Mouse (Mus musculus) midbrain, embryonic 16.5 days (tissue): ENCODE results near the gene Zfp839. TPM values are rescaled to one million over a fixed set of nuclear protein-coding genes. Genes with fewer than 3 reads are reported as not detected.

ENCODE experiments used
- ATAC-seq: fragments of 200-750 bp; cut with Nextera tagmentation; 2 replicates; pipeline ENCODE4 v1.8.0; 2017; ENCODE audit warnings: moderate TSS enrichment
- H3K27ac ChIP-seq: fragments of 300-500 bp; sonication (generic); 2 replicates; pipeline ENCODE4 v1.5.1; 2014; ENCODE audit warnings: mild to moderate bottlenecking, low read length, mixed read lengths
- H3K27me3 ChIP-seq: fragments of 300-500 bp; sonication (generic); 2 replicates; pipeline ENCODE4 v1.6.1; 2014; ENCODE audit warnings: low read depth, low read length, mixed read lengths; ENCODE audit not compliant: control insufficient read depth, insufficient read depth
- H3K36me3 ChIP-seq: fragments of 300-500 bp; sonication (generic); 2 replicates; pipeline ENCODE4 v1.6.1; 2014; ENCODE audit warnings: mild to moderate bottlenecking, low read length, moderate library complexity, mixed read lengths; ENCODE audit not compliant: control insufficient read depth, insufficient read depth
- H3K4me1 ChIP-seq: fragments of 300-500 bp; sonication (generic); 2 replicates; pipeline ENCODE4 v1.6.1; 2014; ENCODE audit warnings: mild to moderate bottlenecking, low read length, mixed read lengths; ENCODE audit not compliant: control insufficient read depth, insufficient read depth
- H3K4me2 ChIP-seq: fragments of 300-500 bp; sonication (generic); 2 replicates; pipeline ENCODE4 v1.6.1; 2014; ENCODE audit warnings: mild to moderate bottlenecking, low read length, mixed read lengths
- H3K4me3 ChIP-seq: fragments of 300-500 bp; sonication (generic); 2 replicates; pipeline ENCODE4 v1.5.1; 2014; ENCODE audit warnings: low read depth, mild to moderate bottlenecking, low read length, moderate library complexity, mixed read lengths
- H3K9ac ChIP-seq: fragments of 300-500 bp; sonication (generic); 2 replicates; pipeline ENCODE4 v1.6.1; 2014; ENCODE audit warnings: low read depth, low read length, mixed read lengths
- H3K9me3 ChIP-seq: fragments of 300-500 bp; sonication (generic); replicated peaks from 2 replicates; pipeline ENCODE4 v1.6.1; 2014; ENCODE audit warnings: mild to moderate bottlenecking, low read length, mixed read lengths; ENCODE audit not compliant: control insufficient read depth, poor library complexity, severe bottlenecking
- WGBS: fragments of 180-500 bp; shearing (Covaris S2); extraction: QIAGEN DNeasy Blood & Tissue Kit; methylation state at CpG from one replicate; pipeline ENCODE4 v1.1.7; 2014; 5-methylcytosine and 5-hydroxymethylcytosine counted together
- polyA plus RNA-seq: library from polyadenylated mRNA; unstranded; fragments of >200 nt; fragmentation: Nextera tagmentation; extraction: Ambion mirVana; gene quantifications from 2 replicates; pipeline ENCODE4 v1.2.1, GENCODE M21; 2015

The Zfp839 gene
- polyA plus RNA-seq, 1 experiment from 2014 or later: 4.7 TPM

- Histone ChIP-seq H3K4me1 (peaks cover 16% of the 10 kb centered on the region), H3K27me3 (no peaks in the 10 kb centered on the region), H3K9ac (no peak overlapping the region), H3K27ac (no peak overlapping the region), H3K9me3 (no peaks in the 10 kb centered on the region), H3K36me3 (peaks cover 11% of the 10 kb centered on the region; the same call in 1 of the 2 replicates), H3K4me3 (no peak overlapping the region), H3K4me2 (no peak overlapping the region)
- WGBS: 91% methylated on average over 2 of the region's 2 CpGs
- no peak for ATAC-seq
Observed at GRCm38 (mm10) chr12:110885251-110885650, 35.2 kb downstream of the Zfp839 start.

DNA sequence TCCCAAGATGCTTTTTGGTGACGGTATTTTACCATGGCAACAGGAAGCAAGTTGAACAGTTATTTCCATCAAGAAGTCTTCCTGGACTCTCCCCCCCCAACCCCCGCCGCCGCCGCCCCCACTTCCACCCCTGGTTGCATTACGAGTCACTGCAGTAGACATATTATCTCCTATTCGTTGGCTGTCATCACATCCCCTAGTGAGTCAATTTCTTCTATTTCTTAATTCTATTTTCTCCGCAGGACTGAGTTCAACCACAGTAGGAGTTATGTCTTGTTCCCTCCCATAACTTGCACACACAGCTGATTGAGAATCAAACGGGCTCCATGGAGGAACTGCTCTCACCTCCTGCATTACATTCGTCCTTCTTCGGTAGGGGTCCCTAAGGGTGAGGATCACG lies 38.1 kb downstream of the Zfp839 start:
- Histone ChIP-seq H3K27ac (no peak overlapping the region), H3K4me3 (peak overlapping the region; percentile 69), H3K9me3 (no peaks in the 10 kb centered on the region), H3K4me1 (peaks cover 22% of the 10 kb centered on the region), H3K9ac (peak overlapping the region; percentile 62), H3K27me3 (no peaks in the 10 kb centered on the region), H3K36me3 (peaks cover 3% of the 10 kb centered on the region; the same call in 1 of the 2 replicates), H3K4me2 (peak overlapping the region; percentile 82)
- 47% methylated on average over 12 of the region's 12 CpGs for WGBS
- ATAC-seq: no peak

DNA sequence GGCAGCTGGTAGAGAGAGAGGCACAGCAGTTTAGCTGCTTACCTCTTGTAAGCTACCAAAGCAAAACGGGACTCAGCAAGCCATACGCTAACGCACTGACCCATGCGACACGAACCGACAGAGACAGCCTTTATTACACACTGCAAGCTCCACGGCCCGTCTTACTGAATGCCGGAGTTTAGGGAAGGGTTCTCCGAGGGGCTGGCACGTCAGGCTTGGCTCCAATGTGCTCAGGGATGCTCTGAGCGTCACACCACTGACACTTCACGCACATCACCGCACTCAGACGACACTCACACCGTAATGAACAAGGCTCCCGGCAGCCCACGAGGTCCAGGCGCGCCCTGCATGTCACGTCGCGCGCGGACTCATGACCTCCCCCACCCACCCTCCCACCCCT lies 38.6 kb downstream of the Zfp839 start:
- Histone ChIP-seq H3K36me3 (0 out of 2 replicates have a peak, but pooled peaks cover under 1% of the 10 kb centered on the region), H3K27me3 (no peaks in the 10 kb centered on the region), H3K4me3 (peak overlapping the region; percentile 69), H3K9me3 (no peaks in the 10 kb centered on the region), H3K9ac (peak overlapping the region; percentile 62), H3K4me1 (peaks cover 22% of the 10 kb centered on the region), H3K4me2 (peak overlapping the region; percentile 82), H3K27ac (peak overlapping the region; percentile 43; the same call in 1 of the 2 replicates)
- under 1% methylated on average over 25 of the region's 25 CpGs for WGBS
- peak; percentile 79; the same call in 1 of the 2 replicates for ATAC-seq

- Histone ChIP-seq H3K9ac (peak within 1 kb of the TSS; percentile 90), H3K9me3 (no peaks in the 10 kb centered on the region), H3K27ac (peak within 1 kb of the TSS; percentile 91), H3K36me3 (no peaks in the 10 kb centered on the region), H3K4me2 (peak within 1 kb of the TSS; percentile 92), H3K4me1 (peaks cover 22% of the 10 kb centered on the region), H3K27me3 (no peaks in the 10 kb centered on the region), H3K4me3 (peak within 1 kb of the TSS; percentile 69)
- peak; percentile 99 for ATAC-seq
- WGBS: under 1% methylated on average over 63 of the region's 74 CpGs
Observed at GRCm38 (mm10) chr12:110889036-110890020, 39.3 kb downstream of the Zfp839 start, which contains the start of the genes Cinp and Tecpr2. Gene Cinp (minus strand): TSS chr12:110889145. Gene Tecpr2 (plus strand): TSS chr12:110889264.

DNA sequence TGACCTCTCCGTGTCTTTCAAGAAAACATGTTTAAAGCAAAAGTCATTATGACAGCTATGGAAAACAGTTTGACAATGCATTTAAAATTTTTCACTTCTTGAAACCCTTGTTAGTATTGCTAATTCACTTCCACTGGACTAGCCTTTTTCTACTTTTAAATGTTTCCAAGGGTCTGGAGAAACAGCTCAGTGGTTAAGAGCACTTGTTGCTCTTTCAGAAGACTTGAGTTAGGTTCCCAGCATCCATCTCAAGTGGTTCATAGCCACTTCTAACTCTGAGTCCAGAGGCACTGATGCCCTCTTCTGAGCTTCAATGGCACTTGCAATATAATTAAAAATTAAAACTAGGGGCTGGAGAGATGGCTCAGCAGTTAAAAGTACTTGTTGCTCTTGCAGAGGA lies 41.8 kb downstream of the Zfp839 start:
- no peaks in the 10 kb centered on the region for H3K9me3 ChIP-seq

GRCm38 (mm10) chr12:110902106-110902505 lies 52.1 kb downstream of the Zfp839 start:
- peaks cover 2% of the 10 kb centered on the region; the same call in 1 of the 2 replicates for H3K36me3 ChIP-seq
- no peaks in the 10 kb centered on the region for H3K4me1 ChIP-seq
- no peak for ATAC-seq
- H3K9me3 ChIP-seq: no peaks in the 10 kb centered on the region
- no peak overlapping the region for H3K27ac ChIP-seq
- no peak overlapping the region for H3K4me3 ChIP-seq
- WGBS: 81% methylated on average over 4 of the region's 4 CpGs
- H3K9ac ChIP-seq: no peak overlapping the region
- no peak overlapping the region for H3K4me2 ChIP-seq
- H3K27me3 ChIP-seq: no peaks in the 10 kb centered on the region

More for the DNA sequence above, 41.8 kb downstream of the Zfp839 start:
- Histone ChIP-seq H3K4me3 (no peak overlapping the region), H3K9ac (no peak overlapping the region), H3K4me1 (peaks cover 22% of the 10 kb centered on the region), H3K4me2 (no peak overlapping the region), H3K27ac (no peak overlapping the region), H3K27me3 (no peaks in the 10 kb centered on the region), H3K36me3 (no peaks in the 10 kb centered on the region)
- no peak for ATAC-seq
- WGBS: 89% methylated on average over 1 of the region's 1 CpGs

DNA sequence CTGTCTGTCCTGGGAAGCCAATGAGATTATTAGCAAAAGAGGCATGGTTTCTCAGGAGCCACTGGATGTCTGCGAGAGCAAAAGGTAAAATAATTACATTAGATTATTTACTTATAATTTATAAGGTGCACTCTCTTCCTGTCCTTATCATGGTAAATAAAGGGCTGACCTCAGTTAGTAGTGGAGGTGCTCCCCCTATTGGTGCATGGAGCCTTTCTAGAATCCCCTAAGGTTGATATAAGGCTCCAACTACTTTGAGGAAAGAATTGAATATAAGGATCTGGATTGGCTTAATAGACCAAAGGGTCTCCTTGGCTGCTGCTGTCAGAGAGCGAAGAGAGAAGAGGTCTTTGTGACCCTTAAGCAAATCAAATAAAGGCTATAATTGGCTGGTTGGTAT lies 53.5 kb downstream of the Zfp839 start:
- no peak for ATAC-seq
- Histone ChIP-seq H3K4me3 (no peak overlapping the region), H3K36me3 (no peaks in the 10 kb centered on the region; the same call in 1 of the 2 replicates), H3K4me2 (no peak overlapping the region), H3K9ac (no peak overlapping the region), H3K27ac (no peak overlapping the region), H3K9me3 (no peaks in the 10 kb centered on the region), H3K4me1 (no peaks in the 10 kb centered on the region), H3K27me3 (no peaks in the 10 kb centered on the region)
- WGBS: 95% methylated on average over 2 of the region's 2 CpGs

DNA sequence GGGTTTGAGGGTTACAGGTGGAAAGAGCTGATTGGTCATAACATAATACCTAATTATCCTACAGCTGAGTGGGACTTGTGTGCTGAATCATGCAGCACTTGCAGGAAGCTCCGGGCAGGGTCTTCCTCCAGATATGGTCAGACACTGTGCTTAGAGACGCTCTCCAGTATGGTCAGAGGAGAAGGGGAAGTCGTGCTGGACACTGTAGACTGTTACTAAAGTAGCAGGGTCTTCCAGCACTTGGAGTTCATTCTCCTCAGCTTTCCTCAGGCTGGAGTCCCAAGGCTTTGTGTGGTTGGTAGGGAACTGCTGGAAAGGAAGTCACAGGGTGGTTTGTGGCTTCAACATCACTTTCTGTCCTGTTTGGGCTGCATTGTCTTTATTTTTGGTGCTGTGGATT lies 57.8 kb downstream of the Zfp839 start:
- WGBS: 97% methylated on average over 3 of the region's 3 CpGs
- no peaks in the 10 kb centered on the region for H3K9me3 ChIP-seq
- no peak for ATAC-seq

DNA sequence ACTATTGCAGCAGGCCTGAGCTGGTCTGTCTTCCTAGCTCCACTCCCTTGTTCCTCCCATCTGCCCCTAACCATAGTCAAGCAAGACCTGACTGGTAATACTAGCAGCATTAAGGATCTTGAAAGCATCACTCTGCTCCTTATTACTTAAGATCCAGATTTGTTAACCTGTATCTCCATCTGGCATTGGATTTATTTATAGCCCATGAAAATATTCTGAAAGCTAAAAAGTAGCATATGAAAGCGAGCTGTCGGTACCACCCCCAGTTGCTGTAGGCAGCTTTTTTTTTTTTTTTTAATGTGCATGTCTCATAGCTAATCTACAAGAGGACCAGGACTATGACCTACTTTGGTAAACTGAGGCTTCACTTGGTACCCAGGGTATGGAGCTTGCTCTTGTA lies 59.9 kb downstream of the Zfp839 start:
- Histone ChIP-seq H3K9me3 (no peaks in the 10 kb centered on the region), H3K4me1 (no peaks in the 10 kb centered on the region), H3K4me2 (no peak overlapping the region), H3K36me3 (no peaks in the 10 kb centered on the region; the same call in 1 of the 2 replicates), H3K9ac (no peak overlapping the region), H3K4me3 (no peak overlapping the region), H3K27ac (no peak overlapping the region), H3K27me3 (no peaks in the 10 kb centered on the region)
- ATAC-seq: no peak
- 94% methylated on average over 2 of the region's 2 CpGs for WGBS

More for the DNA sequence above, 57.8 kb downstream of the Zfp839 start:
- Histone ChIP-seq H3K4me1 (no peaks in the 10 kb centered on the region), H3K27me3 (no peaks in the 10 kb centered on the region), H3K4me2 (no peak overlapping the region), H3K27ac (no peak overlapping the region), H3K36me3 (no peaks in the 10 kb centered on the region; the same call in 1 of the 2 replicates), H3K9ac (no peak overlapping the region), H3K4me3 (no peak overlapping the region)
